Mouse (Mus musculus): ENCODE results near the gene Tmem132c.

DNA sequence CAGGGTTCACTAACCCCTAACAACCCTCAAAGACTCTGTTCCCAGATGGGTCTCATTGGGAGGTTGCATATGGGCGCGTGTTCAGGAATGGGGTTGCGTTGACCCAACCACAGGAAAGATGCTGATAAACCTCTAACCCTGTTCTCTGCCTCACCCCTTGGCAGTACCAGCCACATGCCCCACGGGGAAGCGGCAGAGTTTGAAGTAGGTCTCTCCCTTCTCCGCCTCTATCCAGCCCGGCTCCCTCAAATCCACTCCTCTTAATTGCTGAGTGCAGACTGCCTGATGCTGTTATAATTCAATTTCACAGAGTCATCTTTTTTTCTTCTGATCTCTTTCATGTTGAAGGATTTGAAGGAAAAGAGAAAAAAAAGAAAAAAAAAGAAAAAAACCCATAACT is 128.2 kb downstream of the Tmem132c start:
- no peak for TF ChIP-seq MYOG (IDR thresholded peaks at IDR 0.05; ENCODE audit: control insufficient read depth, extremely low read depth, insufficient read length)
- TF ChIP-seq CTCF (IDR thresholded peaks at IDR 0.05; ENCODE audit: control insufficient read depth, insufficient read depth, insufficient read length): no peak
- TF ChIP-seq FOSL1 (IDR thresholded peaks at IDR 0.05; ENCODE audit: insufficient read depth, low read length, poor library complexity, severe bottlenecking): no peak
- no peak for TF ChIP-seq USF1 (IDR thresholded peaks at IDR 0.05; ENCODE audit: low read depth)
- TF ChIP-seq CEBPB (IDR thresholded peaks at IDR 0.05; ENCODE audit: low read depth): no peak
- no peak for TF ChIP-seq MAX (IDR thresholded peaks at IDR 0.05)
